Mouse (Mus musculus): ENCODE measurements around the gene Klhl25. TPM values are rescaled to one million over a fixed set of nuclear protein-coding genes. Genes with fewer than 3 reads are reported as not detected.
A peak's percentile ranks its signal among the peaks of the same experiment; 100 is the strongest.
"Not testable (repeated sequence)": the region's sequence is repeated elsewhere in the genome, so short reads cannot be mapped to it uniquely, and the experiment has no call there.

Klhl25 gene
- total RNA-seq, 2 experiments from 2014 or later = 2.6 to 3.2 TPM

DNA sequence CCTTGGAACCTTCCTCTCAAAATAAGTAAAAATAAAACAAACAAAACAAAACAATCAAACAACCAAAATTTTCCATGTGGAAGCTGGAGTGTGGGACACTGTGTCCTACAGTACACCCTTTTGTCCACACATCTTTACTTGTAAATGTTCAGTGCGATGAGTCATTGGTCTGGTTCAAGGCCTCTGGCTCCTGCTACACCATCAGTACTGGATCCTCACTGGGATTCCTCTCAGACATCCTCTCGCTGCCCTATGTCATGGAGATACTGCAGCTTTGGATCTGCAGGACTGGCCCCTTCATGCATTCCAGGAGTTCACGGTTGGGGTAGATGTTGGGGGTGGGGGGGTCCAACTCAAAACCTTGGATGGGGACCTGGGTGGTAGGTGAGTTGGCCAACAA, 5.8 kb upstream of the Klhl25 start:
- DNase-seq (ENCODE audit: low spot score) = no peak

DNA sequence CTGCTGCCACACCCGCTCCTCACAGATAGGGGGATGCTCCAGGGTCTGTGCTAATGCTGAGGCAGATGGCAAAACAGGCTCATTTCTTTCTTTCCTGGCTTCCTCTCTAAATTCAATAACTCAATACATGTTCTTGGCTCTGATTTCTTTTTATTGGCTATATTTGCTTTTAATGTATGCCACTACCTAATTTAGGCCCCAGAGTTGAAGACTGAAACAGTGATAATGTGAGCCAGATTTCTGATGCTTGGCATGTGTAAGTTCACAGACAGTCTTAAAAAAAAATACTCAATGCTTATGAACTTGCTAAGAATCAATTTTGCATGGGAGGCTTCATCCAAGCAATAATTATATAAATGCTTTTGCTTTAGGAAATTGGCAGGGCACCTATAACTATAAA, 2.2 kb upstream of the Klhl25 start:
- no peak for DNase-seq (ENCODE audit: low spot score)

DNA sequence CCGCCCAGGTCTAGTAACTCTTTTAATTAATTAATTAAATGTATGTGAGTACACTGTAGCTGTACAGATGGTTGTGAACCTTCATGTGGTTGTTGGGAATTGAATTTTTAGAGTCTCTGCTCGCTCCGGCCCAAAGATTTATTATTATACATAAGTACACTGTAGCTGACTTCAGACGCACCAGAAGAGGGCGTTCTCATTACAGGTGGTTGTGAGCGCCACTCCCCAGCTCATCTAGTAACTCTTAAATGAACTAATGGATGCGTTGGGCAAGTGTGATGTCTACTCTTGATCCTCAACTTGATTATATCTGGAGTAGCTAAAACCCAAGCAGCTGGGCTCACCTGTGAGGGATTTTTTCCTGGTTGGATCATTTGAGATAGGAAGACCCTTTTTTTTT, 1.2 kb upstream of the Klhl25 start:
- no peak for DNase-seq (ENCODE audit: low spot score)

DNA sequence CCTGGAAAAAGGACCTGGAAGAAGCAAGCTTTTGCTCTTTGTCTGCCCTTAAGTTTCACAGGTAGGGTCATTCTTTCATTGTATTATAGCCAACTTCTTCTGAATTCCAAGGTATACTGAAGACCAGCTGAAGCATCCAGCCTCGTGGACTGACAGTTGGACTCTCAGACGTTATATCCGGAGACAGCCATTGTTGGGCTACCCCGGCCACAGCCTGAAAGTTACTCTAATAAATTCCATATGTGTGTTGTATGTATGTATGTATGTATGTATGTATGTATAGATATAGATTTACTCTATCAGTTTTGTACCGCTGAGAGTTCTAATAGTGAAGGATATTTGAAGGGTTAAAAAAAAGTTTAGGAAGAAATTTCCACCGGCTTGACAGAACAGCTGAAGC, 621 bp upstream of the Klhl25 start:
- no peak for DNase-seq (ENCODE audit: low spot score)

DNA sequence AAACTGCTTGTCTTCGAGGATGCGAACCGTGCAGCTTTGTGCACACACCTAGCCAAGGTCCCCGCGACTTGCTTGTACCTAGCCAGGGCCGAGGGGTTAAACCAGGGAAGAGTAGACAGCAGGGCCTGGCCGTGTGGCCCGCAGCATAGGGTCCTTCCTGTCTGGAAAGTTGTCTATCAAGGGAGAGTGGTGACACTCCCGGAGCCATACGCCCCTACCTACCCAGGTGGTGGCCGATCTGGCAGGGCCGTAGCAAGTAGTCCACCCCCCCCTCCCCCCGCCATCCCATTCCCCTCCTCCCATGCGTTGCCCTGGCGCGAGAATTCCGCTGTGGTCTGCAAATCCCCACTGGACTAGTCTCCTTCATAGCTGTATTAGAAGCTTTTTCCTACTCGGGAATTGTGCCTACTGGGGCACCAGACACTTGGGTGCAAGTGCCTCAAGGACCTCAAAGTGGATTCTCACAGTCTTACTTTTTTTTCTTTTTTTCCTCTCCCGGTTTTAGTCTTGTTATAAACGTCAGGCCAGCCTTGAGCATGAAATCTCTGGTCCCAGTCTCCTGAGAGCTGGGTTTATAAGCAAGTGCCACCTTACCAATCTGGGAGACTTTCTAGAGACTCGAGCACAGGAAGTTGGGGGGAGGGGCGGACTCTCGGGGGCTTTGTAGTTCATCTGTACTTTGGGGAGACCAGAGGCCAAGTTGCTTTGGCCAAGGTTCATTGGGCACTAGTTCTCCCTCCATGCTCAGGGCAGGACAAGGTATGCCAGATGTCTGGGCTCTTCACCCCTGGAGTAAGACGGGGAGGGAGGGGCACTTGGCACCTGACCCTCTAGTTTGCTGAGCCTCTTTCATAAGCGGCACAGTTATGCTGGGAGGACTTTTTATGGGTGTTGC, 913 bp downstream of the Klhl25 start:
- peak; percentile 32 for DNase-seq (ENCODE audit: low spot score)

DNA sequence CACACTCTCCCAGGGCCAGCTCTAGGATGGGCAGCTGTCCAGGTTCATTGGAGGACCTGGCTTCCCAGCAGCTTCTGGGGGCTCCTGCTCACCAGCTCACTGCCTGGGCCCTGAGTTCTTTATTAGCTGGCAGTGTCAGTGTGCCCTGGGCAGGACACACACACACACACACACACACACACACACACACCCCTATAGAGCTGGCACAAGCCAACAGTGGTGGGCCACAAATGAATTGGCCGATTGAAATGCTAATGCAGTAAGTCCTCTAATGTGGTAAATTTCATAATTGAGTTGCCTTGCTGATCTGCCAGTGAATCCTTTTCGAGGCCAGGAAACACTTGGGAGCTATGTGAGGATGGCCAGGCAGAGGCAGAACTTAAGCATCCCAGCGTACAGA, 2.3 kb downstream of the Klhl25 start:
- not testable (repeated sequence) for DNase-seq (ENCODE audit: low spot score)

DNA sequence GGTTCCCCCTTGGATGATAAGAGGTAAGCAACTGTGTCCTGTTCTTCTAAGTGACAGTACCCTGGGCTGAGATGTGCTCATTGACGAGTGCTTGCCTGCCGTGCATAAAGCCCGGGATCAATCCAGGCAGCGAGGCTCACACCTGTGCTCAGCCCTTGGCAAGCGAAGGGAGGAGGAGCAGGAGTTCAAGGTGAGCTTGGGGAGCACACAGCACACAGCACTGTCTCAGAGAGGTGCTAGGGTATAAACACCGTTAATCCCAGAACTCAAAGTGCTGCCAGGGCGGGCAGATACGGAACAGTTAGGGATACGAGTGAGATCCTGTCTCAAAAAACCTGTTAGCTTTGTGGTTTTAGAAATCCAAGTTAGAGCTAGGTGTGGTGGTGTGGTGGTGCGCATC, 3.2 kb downstream of the Klhl25 start:
- DNase-seq (ENCODE audit: low spot score) = no peak

DNA sequence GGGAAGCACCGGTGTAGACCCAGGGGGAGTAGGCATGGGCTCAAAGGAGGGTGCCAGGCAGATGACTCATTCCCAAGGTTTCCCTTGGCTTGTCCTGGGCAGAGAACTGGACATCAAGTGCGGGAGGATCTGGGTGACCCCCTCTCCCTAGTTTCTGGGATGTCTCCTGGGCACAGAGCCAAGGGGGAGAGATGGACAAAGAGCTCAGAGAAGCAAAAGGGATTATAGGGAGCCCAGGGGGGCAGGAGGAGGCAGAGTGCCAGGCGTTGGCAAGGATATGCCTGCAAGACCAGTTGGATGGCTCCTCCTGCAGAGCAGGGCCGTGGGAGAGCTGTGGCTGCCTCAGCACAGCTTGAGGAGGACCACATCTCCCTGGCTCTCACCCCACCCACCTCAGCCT, 4.3 kb downstream of the Klhl25 start:
- no peak for DNase-seq (ENCODE audit: low spot score)

DNA sequence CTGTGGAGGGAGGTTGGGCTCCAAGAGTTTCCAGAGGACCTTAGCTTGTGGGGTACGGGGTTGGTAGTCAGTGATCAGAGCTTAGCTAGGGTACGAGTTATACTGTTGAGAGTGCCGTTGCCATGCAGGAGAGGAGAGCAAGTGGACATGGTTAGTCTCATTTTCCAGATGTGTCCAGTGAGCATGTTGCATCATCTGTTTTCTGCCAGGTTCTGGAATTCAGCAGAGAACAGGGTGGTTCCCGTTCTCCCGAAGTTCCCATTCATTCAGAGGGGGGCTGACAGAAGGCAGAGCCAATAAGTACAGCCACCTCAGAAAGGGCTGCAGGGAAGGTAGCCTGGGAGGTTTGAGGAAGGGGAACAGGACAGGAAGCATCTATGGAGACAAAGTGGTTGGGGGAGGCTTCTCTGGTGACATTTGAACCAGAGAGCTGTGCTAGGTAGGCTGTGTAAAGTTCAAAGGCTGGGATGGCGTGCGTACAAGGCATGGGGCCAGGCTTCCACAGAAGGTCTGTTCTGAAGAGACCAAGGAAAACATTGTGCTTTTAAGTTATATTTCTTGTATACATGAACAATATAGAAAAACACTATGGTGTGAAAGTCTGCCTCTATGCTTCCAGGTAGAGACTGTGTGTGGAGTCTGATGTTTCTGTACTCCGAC, 5.2 kb downstream of the Klhl25 start:
- DNase-seq (ENCODE audit: low spot score) = no peak

DNA sequence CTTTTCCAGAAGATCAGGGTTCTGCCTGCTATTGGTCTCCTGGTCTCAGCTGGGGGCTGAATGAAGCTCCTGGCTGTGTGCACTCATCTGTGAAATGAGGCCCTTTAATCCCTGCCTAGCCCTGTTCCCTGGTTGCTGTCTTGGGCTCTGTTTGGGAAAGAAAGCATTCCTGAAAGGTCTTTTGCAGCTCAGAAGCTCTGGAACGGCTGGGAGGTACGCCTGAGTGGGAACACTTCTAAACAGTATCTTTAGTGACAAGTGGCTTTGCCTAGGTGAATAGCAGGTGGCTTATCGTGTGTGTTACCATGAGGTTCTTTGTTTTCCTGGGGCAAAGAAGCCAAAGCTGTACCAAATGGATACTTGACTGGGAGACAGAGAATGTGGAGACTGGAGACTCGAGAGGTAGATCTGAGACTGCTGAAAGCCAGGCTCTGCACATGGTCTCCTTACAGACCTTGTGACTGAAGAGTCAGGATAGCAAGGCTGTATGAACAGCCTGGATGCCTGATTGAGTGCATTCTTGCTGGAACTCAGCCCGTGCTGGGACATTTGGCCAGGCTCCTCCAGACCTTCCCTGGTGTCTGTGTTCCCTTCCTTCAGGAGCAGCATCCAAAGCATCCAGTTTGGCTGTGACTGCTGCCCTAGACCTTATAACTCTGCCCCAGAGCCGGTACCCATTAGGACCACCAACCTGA, 6.3 kb downstream of the Klhl25 start:
- DNase-seq (ENCODE audit: low spot score) = no peak

DNA sequence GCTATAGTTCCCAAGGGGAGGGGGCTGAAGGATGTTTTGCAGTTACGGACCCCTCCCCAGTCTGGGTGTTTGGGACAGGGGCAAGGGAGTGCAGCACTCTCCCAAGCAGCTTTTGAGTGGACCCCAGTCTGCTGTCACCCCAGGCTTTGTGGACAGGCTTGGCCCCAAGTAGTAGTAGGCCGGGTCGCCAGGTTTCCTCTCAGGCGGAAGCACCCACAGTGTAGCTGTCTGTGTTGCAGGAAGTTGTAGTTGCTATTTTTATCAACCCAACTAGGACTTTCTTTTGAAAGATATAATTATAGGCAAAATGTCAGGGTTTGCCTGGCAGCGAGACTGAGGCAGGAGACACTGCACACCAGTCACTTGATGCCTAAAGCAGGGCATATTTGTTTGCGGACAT, 6.9 kb downstream of the Klhl25 start:
- no peak for DNase-seq (ENCODE audit: low spot score)

DNA sequence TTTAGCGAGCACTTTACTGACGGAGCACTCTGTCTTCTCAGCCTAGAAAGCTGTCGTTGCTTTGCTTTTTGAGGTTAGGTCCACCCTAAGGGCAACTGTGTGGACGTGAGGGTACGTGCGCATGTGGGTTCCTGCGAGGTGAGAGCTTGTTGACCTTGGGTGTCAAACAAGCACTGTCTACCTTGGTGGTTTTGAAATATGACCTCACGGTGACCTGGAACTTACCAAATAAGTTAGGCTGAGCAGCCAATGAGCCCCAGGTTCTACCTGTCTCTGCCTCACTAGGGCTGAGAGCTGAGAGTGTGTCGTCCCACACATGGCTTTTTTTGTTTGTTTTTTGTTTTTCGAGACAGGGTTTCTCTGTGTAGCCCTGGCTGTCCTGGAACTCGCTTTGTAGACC, 8.1 kb downstream of the Klhl25 start:
- DNase-seq (ENCODE audit: low spot score) = no peak

DNA sequence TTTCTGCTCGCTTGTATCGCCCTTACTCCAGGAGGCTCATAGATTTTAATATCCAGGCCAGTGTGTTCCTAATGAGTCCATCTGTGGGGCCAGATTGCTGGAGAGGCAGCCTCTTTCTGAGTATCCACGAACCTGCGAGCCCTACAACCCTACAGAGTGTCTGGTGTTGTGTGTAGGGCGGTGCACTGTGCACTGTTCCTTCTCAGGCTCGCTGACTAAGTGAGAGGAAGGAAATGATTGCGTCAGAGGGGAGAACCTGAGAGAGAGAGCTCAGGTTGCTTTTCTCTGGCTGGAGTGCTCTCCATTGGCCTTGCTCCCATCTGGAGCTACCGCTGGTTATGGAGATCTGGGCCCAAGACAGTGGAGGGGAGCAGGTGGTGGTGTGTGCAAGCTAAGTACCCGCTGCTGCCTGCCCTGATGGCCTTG, 11.7 kb downstream of the Klhl25 start:
- peak; percentile 85 for DNase-seq (ENCODE audit: low spot score)

DNA sequence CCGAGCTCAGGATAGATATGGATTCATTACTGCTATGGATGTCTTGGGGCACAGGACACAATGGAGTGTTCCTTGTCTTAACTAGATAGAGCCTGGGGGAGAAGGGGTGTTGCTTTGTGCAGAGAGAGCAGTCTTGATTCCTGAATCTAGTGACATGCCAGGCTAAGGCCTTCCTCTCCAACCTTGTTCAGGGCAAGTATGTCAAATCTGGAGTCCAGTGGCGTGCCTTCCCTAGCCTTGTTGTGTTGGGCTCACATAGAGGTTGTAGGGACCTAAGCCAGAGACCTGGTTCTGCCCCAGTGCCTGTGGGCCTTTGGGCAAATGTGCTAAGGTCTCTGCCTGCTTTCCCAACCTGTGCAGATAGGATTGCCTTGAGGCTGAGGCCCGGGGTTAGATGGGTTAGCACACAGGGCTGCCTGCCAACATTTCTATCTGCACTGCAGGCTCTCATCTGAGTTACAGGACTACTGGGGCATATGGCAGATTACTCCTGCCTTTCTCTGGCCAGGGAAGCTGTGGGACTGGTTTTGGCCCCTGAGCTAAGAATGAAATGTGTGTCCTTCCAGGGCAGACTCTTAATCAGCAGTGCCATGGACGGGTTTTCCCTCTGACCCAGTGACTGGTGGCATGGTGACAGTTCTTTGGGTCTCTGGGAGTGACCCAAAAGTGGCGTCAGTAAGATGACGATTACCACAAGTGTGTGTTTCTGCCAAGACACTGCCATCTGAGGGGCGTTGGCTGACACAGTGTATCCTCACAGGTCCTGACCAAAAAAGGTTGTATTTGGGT, 13.7 kb downstream of the Klhl25 start:
- DNase-seq (ENCODE audit: low spot score) = not testable (repeated sequence)

DNA sequence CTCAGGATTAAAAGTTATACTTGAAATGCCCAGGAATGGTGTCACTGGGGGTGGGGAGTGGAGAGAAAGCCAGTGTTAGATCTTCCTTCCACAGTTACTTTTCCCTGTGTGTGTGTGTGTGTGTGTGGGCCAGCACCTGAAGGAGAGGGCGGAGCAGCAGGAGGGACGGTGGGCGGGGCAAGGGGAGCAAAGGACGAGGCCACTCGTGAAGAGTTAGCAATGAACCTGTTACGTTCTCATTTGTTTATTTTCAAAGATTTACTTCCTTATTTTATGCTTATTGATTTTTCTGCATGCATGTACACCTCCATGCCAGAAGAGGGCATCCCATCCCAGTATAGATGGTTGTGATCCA, 14.3 kb downstream of the Klhl25 start:
- not testable (repeated sequence) for DNase-seq (ENCODE audit: low spot score)

DNA sequence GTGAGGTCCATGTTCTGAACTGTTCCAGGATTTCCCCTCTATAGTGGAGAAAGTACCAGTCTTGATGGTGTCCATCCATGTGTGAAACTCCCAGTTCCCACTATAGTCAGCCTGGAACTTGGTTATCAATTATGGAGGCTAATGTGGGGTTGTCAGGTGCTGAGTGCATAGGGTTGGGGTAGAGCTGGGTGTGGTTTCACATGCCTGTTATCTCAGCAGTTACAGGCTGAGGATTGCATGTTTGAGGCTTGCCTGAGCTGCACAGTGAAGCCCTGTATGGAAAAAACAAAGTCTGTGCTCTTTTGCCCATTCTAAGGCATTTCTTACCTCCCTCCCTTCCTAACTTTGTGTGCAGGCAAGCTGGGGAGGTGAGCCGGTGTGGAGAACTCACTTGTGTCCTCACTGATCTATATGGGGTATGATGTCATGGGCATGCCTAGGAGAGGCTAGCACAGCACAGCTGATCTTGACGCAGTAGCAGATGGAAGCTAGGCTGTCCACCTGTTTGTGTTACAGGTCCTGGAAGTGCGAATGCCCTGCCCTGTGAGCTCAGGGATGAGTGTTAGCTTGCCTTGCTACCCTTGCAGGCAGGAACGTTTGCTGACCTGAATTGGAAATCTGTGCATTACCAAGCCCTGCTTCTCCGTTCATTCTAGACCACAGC, 15.3 kb downstream of the Klhl25 start:
- DNase-seq (ENCODE audit: low spot score) = not testable (repeated sequence)

DNA sequence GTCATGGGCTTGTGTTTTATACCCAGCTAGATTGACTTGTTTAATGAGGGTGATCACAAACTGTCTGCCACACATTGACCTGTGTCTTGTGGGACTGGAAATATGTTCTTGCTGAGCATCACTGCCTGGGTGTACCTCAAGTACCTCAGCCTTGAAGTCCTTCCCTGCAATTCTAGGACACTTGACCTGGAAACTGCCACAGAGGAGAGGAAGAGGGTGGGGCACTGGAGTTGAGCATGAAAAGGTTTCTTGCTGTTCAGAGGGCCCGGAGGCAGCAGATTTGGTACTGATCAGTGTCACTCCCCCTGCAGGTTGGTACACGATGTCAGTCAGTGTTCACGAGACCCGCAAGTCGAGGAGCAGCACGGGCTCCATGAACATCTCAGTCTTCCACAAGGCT, 16.9 kb downstream of the Klhl25 start:
- DNase-seq (ENCODE audit: low spot score) = no peak

DNA sequence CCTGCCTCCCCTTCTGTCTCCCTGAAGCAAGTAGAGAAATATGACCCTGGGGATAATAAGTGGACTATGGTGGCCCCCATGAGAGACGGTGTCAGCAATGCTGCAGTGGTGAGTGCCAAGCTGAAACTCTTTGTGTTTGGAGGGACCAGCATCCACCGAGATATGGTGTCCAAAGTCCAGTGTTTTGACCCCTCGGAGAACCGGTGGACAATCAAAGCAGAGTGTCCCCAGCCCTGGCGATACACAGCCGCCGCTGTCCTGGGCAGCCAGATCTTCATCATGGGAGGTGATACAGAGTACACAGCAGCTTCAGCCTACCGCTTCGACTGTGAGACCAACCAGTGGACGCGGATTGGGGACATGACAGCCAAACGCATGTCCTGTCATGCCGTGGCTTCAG, 18.4 kb downstream of the Klhl25 start:
- DNase-seq (ENCODE audit: low spot score) = no peak

DNA sequence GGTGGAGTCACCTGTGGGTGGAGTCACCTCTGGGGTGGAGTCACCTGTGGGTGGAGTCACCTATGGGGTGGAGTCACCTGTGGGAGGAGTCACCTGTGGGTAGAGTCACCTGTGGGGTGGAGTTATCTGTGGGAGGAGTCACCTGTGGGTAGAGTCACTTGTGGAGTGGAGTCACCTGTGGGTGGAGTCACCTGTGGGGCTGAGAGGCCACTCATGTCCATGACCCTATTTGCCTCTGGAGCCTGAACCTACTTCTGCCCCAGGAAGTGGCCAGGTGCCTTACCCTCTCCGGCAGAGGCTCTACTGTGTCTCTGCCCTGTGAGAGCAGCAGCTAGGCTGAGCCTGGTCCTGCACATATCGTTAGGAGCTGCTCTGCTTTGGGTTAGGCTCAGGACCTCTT, 20.6 kb downstream of the Klhl25 start:
- no peak for DNase-seq (ENCODE audit: low spot score)

DNA sequence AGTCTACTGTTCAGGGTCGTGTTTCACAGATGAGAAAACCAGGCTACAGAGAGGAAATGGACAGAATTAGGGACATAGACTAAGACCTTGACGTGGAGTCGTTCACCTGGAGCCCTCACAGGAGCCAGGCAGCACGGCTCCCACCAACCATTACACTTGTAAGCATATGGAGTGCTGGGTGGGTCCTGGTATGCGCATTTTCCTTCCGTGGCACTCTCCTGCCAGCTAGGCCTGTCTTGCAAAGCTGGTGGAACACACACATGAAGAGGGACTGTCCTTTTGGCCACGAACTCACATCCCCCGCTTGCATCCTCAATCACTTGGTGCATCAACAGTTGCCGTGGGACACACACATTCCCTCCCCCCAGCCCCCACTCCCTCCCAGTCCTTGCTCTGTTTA, 22.4 kb downstream of the Klhl25 start:
- no peak for DNase-seq (ENCODE audit: low spot score)

DNA sequence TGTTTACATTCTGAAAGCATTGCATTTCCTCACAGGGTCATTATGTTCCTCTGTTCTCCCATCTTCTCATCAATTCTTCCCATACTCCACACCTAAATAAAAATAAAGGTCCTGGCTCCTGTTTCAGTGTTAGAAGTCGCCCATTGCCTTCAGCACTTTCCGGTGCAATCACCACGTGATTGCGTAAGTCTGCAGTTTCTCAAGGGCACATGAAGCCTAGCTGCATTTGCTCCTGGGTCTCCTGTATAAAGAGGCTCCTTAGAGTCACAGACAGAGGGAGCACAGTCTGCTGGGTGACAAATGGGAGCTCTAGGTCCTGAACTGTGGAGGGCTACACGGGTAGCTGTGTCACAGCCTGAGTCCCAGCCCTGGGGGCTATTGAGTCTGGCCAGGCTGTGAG, 24.1 kb downstream of the Klhl25 start:
- no peak for DNase-seq (ENCODE audit: low spot score)
